Mouse (Mus musculus) bone marrow macrophage, adult 2 months (primary cell): ENCODE measurements at regions not wholly inside any gene's neighbourhood (a gene's known extent, or its start where the extent isn't known, plus 50 kb on each side); places are given as distances from the start of the nearest gene placed in this dataset.

Experiments
- CTCF ChIP-seq: IDR thresholded peaks from 2 replicates; pipeline ENCODE4 v1.5.1; 2012; ENCODE audit warnings: low read depth, mild to moderate bottlenecking, low read length, moderate library complexity
- POLR2A ChIP-seq: IDR thresholded peaks from 2 replicates; pipeline ENCODE4 v1.6.1; 2012; ENCODE audit warnings: mild to moderate bottlenecking, low read depth, low read length, borderline replicate concordance

DNA sequence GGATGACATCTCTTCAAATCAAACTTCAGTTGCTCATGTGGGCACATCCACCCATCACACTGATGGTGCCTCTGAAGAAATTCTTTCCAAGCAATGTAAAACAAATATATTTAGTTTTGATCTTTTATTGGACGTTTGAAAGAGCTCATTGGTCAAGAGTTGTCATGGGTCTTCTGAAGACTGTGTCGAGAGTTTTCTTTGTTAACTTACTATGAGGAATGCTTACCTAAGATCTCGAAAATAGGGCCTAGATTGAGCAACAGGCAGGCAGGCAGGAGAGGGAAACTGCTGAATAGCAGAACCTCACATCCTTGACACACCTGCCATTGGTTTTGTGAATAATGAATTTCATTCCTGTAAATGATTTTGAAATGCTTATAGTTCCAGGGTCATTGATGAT, 78.0 kb upstream of the Pik3r1 start:
- TF ChIP-seq CTCF = no peak
- TF ChIP-seq POLR2A = no peak
